21 mouse cellular contexts compared by ENCODE assay signal in genomic region chr17:81518316-81519025, GRCm38 (mm10).
DNase-seq lines count a peak whose midpoint lies in the region; ATAC-seq and TF ChIP-seq lines count a peak whose summit lies in the region.
"Had no signal": no experiment of that assay in that cellular context is flagged by ENCODE, and none has a peak within 500 bp of the region (broad histone marks: within the 10 kb centered on the region; RNA-seq: fewer than 3 reads in every experiment).

No protein-coding gene starts in this region.

- no peak overlapping the region for H3K27ac ChIP-seq in liver, adult 2 months (replicated peaks; ENCODE audit: insufficient read depth, low read depth, low read length)
- H3K27ac ChIP-seq in liver, postnatal 0 days (ENCODE audit: low read depth): no peak overlapping the region
- no peak overlapping the region for H3K27ac ChIP-seq in midbrain, embryonic 16.5 days (ENCODE audit: low read length)
- no peak overlapping the region for H3K27ac ChIP-seq in kidney, embryonic 16.5 days (ENCODE audit: low read length)
- H3K27ac ChIP-seq: embryonic facial prominence, embryonic 13.5 days; forebrain, embryonic 12.5 days; gastrocnemius, adult 2 months; hindbrain, embryonic 12.5 days; intestine, embryonic 15.5 days had no signal

- H3K4me1 ChIP-seq in liver, adult 2 months (ENCODE audit: control insufficient read depth, insufficient read depth, low read length): peaks cover 2% of the 10 kb centered on the region; the same call in 1 of the 2 replicates
- H3K4me1 ChIP-seq in liver, postnatal 0 days (ENCODE audit: insufficient read depth): no peaks in the 10 kb centered on the region
- H3K4me1 ChIP-seq in midbrain, embryonic 16.5 days (ENCODE audit: control insufficient read depth, insufficient read depth, low read length): no peaks in the 10 kb centered on the region
- peaks cover 14% of the 10 kb centered on the region for H3K4me1 ChIP-seq in kidney, embryonic 16.5 days (ENCODE audit: insufficient read depth, low read length)
- H3K4me1 ChIP-seq: forebrain, embryonic 12.5 days; intestine, embryonic 15.5 days had no signal

- no peak for ATAC-seq in liver, postnatal 0 days
- peak; percentile 85 for ATAC-seq in common myeloid progenitor, adult 5-6 weeks (replicated peaks; ENCODE audit: low read depth, poor library complexity, severe bottlenecking)
- ATAC-seq in megakaryocyte, adult 5-6 weeks (ENCODE audit: poor library complexity, severe bottlenecking): peak; percentile 96
- ATAC-seq in midbrain, embryonic 16.5 days: no peak
- no peak for ATAC-seq in kidney, embryonic 16.5 days (ENCODE audit: low FRiP score, low TSS enrichment)
- ATAC-seq: forebrain, embryonic 16.5 days; intestine, embryonic 15.5 days had no signal

- no peaks in the 10 kb centered on the region; the same call in 1 of the 2 replicates for H3K27me3 ChIP-seq in liver, adult 2 months (ENCODE audit: control insufficient read depth, insufficient read depth, low read length)
- H3K27me3 ChIP-seq in liver, postnatal 0 days (ENCODE audit: insufficient read depth, low read length): no peaks in the 10 kb centered on the region
- no peaks in the 10 kb centered on the region for H3K27me3 ChIP-seq in midbrain, embryonic 16.5 days (ENCODE audit: control insufficient read depth, insufficient read depth, low read depth, low read length)
- H3K27me3 ChIP-seq in kidney, embryonic 16.5 days (ENCODE audit: insufficient read depth, low read length): no peaks in the 10 kb centered on the region
- H3K27me3 ChIP-seq: embryonic facial prominence, embryonic 13.5 days; hindbrain, embryonic 12.5 days; intestine, embryonic 15.5 days had no signal

- no peak overlapping the region for H3K4me2 ChIP-seq in liver, postnatal 0 days (ENCODE audit: low read depth, low read length)
- no peak overlapping the region for H3K4me2 ChIP-seq in midbrain, embryonic 16.5 days (ENCODE audit: low read length)
- H3K4me2 ChIP-seq in kidney, embryonic 16.5 days (replicated peaks; ENCODE audit: low read depth, low read length): no peak overlapping the region
- H3K4me2 ChIP-seq: embryonic facial prominence, embryonic 13.5 days; forebrain, embryonic 12.5 days; heart, embryonic 11.5 days; hindbrain, embryonic 12.5 days; intestine, embryonic 15.5 days had no signal

- no peak overlapping the region for H3K9ac ChIP-seq in liver, adult 2 months (ENCODE audit: low read depth, low read length)
- H3K9ac ChIP-seq in liver, postnatal 0 days (replicated peaks): no peak overlapping the region
- H3K9ac ChIP-seq in midbrain, embryonic 16.5 days (ENCODE audit: low read depth, low read length): no peak overlapping the region
- no peak overlapping the region for H3K9ac ChIP-seq in kidney, embryonic 16.5 days (replicated peaks; ENCODE audit: low read length)
- H3K9ac ChIP-seq: embryonic facial prominence, embryonic 13.5 days; forebrain, embryonic 12.5 days; hindbrain, embryonic 12.5 days; intestine, embryonic 15.5 days had no signal

- no peak overlapping the region for H3K4me3 ChIP-seq in liver, adult 2 months (ENCODE audit: insufficient read depth, low read depth, low read length)
- H3K4me3 ChIP-seq in liver, postnatal 0 days (ENCODE audit: low read depth, low read length): no peak overlapping the region
- H3K4me3 ChIP-seq in midbrain, embryonic 16.5 days (ENCODE audit: low read depth, low read length): no peak overlapping the region
- no peak overlapping the region for H3K4me3 ChIP-seq in kidney, embryonic 16.5 days (ENCODE audit: low read length)
- H3K4me3 ChIP-seq: embryonic facial prominence, embryonic 13.5 days; forebrain, embryonic 12.5 days; gastrocnemius, adult 2 months; hindbrain, embryonic 12.5 days; intestine, embryonic 15.5 days had no signal

- TF ChIP-seq CTCF in liver, adult 2 months (IDR thresholded peaks at IDR 0.05; ENCODE audit: low read depth, low read length): no peak
- TF ChIP-seq CTCF in liver, postnatal 0 days (IDR thresholded peaks at IDR 0.05; ENCODE audit: low read depth): no peak

- H3K36me3 ChIP-seq in liver, adult 2 months (ENCODE audit: control insufficient read depth, insufficient read depth, low read length): no peaks in the 10 kb centered on the region
- no peaks in the 10 kb centered on the region for H3K36me3 ChIP-seq in liver, postnatal 0 days (replicated peaks; ENCODE audit: insufficient read depth, low read length)
- no peaks in the 10 kb centered on the region for H3K36me3 ChIP-seq in midbrain, embryonic 16.5 days (ENCODE audit: control insufficient read depth, insufficient read depth, low read length)
- no peaks in the 10 kb centered on the region; the same call in 1 of the 2 replicates for H3K36me3 ChIP-seq in kidney, embryonic 16.5 days (ENCODE audit: insufficient read depth, low read length)
- H3K36me3 ChIP-seq: embryonic facial prominence, embryonic 13.5 days; forebrain, embryonic 12.5 days; hindbrain, embryonic 12.5 days; intestine, embryonic 15.5 days had no signal

- DNase-seq in liver, adult 2 months (ENCODE audit: extremely low read depth, low read depth, low spot score): peak; percentile 19
- DNase-seq in liver, postnatal 0 days: no peak
- DNase-seq: adrenal gland, adult 8-10 months; adrenal gland, postnatal 36 days; cerebellum, adult 11 months; cerebellum, adult 8-10 months; cerebellum, postnatal 25 days; gastrocnemius, adult 2 months; gastrocnemius, postnatal 25 days; heart, adult 18-20 months; heart, postnatal 36 days had no signal

- no peaks in the 10 kb centered on the region for H3K79me2 ChIP-seq in liver, adult 2 months (ENCODE audit: control insufficient read depth, insufficient read depth, low read length)

- TF ChIP-seq EP300 in liver, postnatal 0 days (IDR thresholded peaks at IDR 0.05; ENCODE audit: low read depth): no peak

- 82% methylated on average over 10 of the region's 10 CpGs for WGBS in liver, adult 2 months
- WGBS in liver, postnatal 0 days (ENCODE audit: insufficient replicate concordance): 74% methylated on average over 10 of the region's 10 CpGs
- WGBS in midbrain, embryonic 16.5 days: 86% methylated on average over 10 of the region's 10 CpGs
- 91% methylated on average over 10 of the region's 10 CpGs for WGBS in kidney, embryonic 16.5 days

- no peaks in the 10 kb centered on the region for H3K9me3 ChIP-seq in liver, postnatal 0 days (ENCODE audit: low read length)
- H3K9me3 ChIP-seq in midbrain, embryonic 16.5 days (replicated peaks; ENCODE audit: control insufficient read depth, low read length, poor library complexity, severe bottlenecking): no peaks in the 10 kb centered on the region
- H3K9me3 ChIP-seq in kidney, embryonic 16.5 days (ENCODE audit: low read length): no peaks in the 10 kb centered on the region
- H3K9me3 ChIP-seq: embryonic facial prominence, embryonic 13.5 days; forebrain, embryonic 12.5 days; hindbrain, embryonic 12.5 days; intestine, embryonic 15.5 days had no signal

- TF ChIP-seq POLR2A in liver, adult 2 months (IDR thresholded peaks at IDR 0.05; ENCODE audit: extremely low read depth, insufficient read depth, low read length): no peak

Comparison
In these comparisons a context has a peak if more than half of its experiments do, and no peak if none do; other contexts are left out.
1. ATAC-seq: peak in common myeloid progenitor, adult 5-6 weeks (single experiment) and megakaryocyte, adult 5-6 weeks (single experiment); none in liver, postnatal 0 days (single experiment), midbrain, embryonic 16.5 days (single experiment) and kidney, embryonic 16.5 days (single experiment).